Mouse (Mus musculus) midbrain, embryonic 15.5 days (tissue): ENCODE measurements around the gene Mrpl49. TPM values are rescaled to one million over a fixed set of nuclear protein-coding genes. Genes with fewer than 3 reads are reported as not detected.

Experiments used
- ATAC-seq: fragments of 200-750 bp; cut with Nextera tagmentation; replicated peaks from 2 replicates; pipeline ENCODE4 v1.8.0; 2017; ENCODE audit warnings: moderate TSS enrichment
- H3K27ac ChIP-seq: fragments of 300-500 bp; sonication (generic); 2 replicates; pipeline ENCODE4 v1.5.1; 2015; ENCODE audit warnings: mild to moderate bottlenecking, inconsistent platforms
- H3K27me3 ChIP-seq: fragments of 300-500 bp; sonication (generic); replicated peaks from 2 replicates; pipeline ENCODE4 v1.6.1; 2015; ENCODE audit warnings: inconsistent platforms
- H3K36me3 ChIP-seq: fragments of 300-500 bp; sonication (generic); replicated peaks from 2 replicates; pipeline ENCODE4 v1.6.1; 2015; ENCODE audit warnings: inconsistent platforms
- H3K4me1 ChIP-seq: fragments of 300-500 bp; sonication (generic); 2 replicates; pipeline ENCODE4 v1.6.1; 2015; ENCODE audit warnings: inconsistent platforms
- H3K4me2 ChIP-seq: fragments of 300-500 bp; sonication (generic); 2 replicates; pipeline ENCODE4 v1.6.1; 2015; ENCODE audit warnings: inconsistent platforms, mild to moderate bottlenecking, moderate library complexity
- H3K4me3 ChIP-seq: fragments of 300-500 bp; sonication (generic); 2 replicates; pipeline ENCODE4 v1.5.1; 2015; ENCODE audit warnings: mild to moderate bottlenecking, inconsistent platforms
- H3K9ac ChIP-seq: fragments of 300-500 bp; sonication (generic); 2 replicates; pipeline ENCODE4 v1.6.1; 2015; ENCODE audit warnings: mild to moderate bottlenecking, inconsistent platforms
- H3K9me3 ChIP-seq: fragments of 300-500 bp; sonication (generic); 2 replicates; pipeline ENCODE4 v1.6.1; 2016; ENCODE audit warnings: inconsistent platforms
- WGBS: fragments of 180-500 bp; shearing (Covaris S2); methylation state at CpG from one replicate; pipeline ENCODE4 v1.1.7; 2015; ENCODE audit warnings: mixed read lengths; 5-methylcytosine and 5-hydroxymethylcytosine counted together
- polyA plus RNA-seq: library from polyadenylated mRNA; unstranded; fragments of >200 nt; fragmentation: Nextera tagmentation; extraction: Ambion mirVana; gene quantifications from 2 replicates; pipeline ENCODE4 v1.2.1, GENCODE M21; 2015

Mrpl49 gene
- polyA plus RNA-seq, 1 experiment from 2014 or later = 62.5 TPM

DNA sequence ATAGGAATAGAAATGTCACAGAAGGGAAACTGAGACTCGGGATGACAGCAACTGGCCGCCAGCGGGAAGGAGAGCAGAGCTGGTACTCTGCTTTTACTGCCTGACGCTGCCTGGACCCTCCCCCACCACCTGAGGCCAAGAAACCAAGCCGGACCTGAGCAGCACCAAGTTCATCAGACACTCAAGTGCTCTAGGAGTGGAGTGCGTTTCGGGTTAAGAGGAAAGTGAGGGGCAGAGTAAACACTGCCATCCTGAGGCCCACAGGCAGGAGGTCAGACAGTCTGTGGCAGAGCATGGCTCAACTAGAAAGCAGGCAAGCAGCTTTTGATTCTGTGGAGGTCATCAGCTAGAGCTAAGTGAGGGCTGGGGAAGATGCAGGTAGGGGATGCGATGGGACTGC is 34.5 kb downstream of the Mrpl49 start:
- WGBS = 67% methylated on average over 8 of the region's 8 CpGs
- H3K27me3 ChIP-seq = no peaks in the 10 kb centered on the region
- ATAC-seq = no peak
- no peak overlapping the region for H3K4me2 ChIP-seq
- no peaks in the 10 kb centered on the region for H3K36me3 ChIP-seq
- H3K4me1 ChIP-seq = no peaks in the 10 kb centered on the region
- H3K27ac ChIP-seq = no peak overlapping the region
- no peaks in the 10 kb centered on the region for H3K9me3 ChIP-seq
- H3K4me3 ChIP-seq = no peak overlapping the region
- H3K9ac ChIP-seq = no peak overlapping the region

DNA sequence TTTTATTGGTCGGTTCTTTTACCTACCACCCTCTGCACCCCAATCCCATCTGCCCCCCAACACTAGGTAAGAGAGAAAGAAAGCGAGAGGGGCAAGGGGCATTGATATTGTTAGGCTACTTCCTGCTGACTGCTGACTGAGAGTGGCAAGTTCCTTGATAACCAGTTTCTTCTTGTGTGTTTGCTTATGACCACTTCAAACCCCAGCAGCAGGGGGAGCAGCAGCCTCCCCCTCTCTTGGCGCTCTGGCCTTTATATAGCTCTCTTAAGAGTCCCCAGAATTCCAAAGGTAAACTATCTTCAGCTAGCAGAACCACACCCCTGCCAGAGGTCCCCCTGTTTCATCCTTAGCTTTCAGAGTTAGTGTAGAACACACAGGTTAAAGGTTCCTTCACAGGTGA is 37.3 kb downstream of the Mrpl49 start:
- H3K27me3 ChIP-seq = peaks cover 16% of the 10 kb centered on the region
- no peak overlapping the region for H3K9ac ChIP-seq
- no peaks in the 10 kb centered on the region for H3K9me3 ChIP-seq
- H3K4me3 ChIP-seq = no peak overlapping the region
- H3K4me1 ChIP-seq = peaks cover 6% of the 10 kb centered on the region; the same call in 1 of the 2 replicates
- WGBS = 60% methylated on average over 3 of the region's 3 CpGs
- H3K27ac ChIP-seq = no peak overlapping the region
- no peak overlapping the region for H3K4me2 ChIP-seq
- no peaks in the 10 kb centered on the region for H3K36me3 ChIP-seq
- ATAC-seq = no peak

DNA sequence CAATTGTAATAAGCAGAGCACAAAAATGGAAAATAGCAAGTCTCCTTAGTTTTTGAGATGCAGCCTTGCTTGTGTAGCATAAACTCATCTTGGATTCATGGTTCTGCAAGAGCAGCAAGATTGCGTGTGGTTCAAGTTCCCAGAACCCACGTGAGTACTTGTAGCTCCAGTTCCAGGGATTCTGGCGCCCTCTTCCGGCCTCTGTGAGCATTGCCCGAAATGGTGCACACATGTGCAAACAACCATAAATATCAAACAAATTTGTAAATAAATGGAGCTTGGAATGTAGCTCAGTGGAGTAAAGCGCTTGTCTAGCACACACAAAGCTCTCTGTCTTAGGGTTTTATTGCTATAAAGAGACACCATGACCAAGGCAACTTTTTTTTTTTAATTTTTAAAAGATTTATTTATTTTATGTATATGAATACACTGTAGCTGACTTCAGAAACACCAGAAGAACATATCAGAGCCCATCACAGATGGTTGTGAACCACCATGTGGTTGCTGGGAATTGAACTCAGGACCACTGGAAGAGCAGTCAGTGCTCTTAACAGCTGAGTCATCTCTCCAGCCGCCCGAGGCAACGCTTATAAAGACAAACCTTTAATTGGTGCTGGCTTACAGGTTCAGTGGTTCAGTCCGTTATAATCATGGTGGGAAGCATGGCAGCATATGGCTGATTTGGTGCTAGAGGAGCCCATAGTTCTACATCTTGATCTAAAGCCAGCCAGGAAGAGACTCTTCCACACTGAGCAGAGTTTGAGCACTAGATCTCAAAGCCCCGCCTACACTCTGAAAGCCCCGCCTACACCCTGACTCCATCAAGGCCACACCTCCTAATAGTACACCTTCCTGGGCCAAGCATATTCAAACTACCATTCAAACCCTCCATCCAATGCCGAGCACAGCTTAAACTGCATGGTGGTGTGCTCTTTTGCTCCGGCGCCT is 39.2 kb downstream of the Mrpl49 start:
- 29% methylated on average over 15 of the region's 15 CpGs for WGBS
- H3K9me3 ChIP-seq = no peaks in the 10 kb centered on the region
- H3K9ac ChIP-seq = no peak overlapping the region
- H3K27ac ChIP-seq = no peak overlapping the region
- H3K4me2 ChIP-seq = no peak overlapping the region
- peaks cover 14% of the 10 kb centered on the region for H3K4me1 ChIP-seq
- no peaks in the 10 kb centered on the region for H3K36me3 ChIP-seq
- ATAC-seq = no peak
- H3K4me3 ChIP-seq = no peak overlapping the region
- peaks cover 21% of the 10 kb centered on the region for H3K27me3 ChIP-seq

DNA sequence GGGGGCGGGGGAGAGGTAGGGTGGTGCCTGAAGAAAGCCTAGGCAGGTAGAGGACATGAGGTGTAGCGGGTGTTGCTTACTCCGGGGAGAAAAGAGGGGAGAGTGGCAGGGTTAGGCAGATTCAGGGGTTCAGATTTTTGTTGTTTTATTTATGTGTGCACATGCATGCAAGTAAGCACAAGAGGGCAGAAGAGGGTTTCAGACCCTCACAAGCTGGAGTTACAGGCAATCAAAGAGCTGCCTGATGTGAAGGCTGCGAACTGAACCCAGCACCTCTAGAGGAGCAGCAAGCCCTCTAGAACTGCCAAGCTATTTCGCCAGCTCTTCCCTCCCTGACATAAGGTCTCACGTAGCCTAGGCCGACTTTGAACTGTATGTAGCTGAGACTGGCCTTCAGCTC is 41.1 kb downstream of the Mrpl49 start:
- Histone ChIP-seq H3K4me2 (no peak overlapping the region), H3K4me1 (peaks cover 14% of the 10 kb centered on the region), H3K9me3 (no peaks in the 10 kb centered on the region), H3K27ac (no peak overlapping the region), H3K9ac (no peak overlapping the region), H3K4me3 (no peak overlapping the region), H3K36me3 (no peaks in the 10 kb centered on the region), H3K27me3 (peaks cover 21% of the 10 kb centered on the region)
- no peak for ATAC-seq
- 34% methylated on average over 7 of the region's 7 CpGs for WGBS

DNA sequence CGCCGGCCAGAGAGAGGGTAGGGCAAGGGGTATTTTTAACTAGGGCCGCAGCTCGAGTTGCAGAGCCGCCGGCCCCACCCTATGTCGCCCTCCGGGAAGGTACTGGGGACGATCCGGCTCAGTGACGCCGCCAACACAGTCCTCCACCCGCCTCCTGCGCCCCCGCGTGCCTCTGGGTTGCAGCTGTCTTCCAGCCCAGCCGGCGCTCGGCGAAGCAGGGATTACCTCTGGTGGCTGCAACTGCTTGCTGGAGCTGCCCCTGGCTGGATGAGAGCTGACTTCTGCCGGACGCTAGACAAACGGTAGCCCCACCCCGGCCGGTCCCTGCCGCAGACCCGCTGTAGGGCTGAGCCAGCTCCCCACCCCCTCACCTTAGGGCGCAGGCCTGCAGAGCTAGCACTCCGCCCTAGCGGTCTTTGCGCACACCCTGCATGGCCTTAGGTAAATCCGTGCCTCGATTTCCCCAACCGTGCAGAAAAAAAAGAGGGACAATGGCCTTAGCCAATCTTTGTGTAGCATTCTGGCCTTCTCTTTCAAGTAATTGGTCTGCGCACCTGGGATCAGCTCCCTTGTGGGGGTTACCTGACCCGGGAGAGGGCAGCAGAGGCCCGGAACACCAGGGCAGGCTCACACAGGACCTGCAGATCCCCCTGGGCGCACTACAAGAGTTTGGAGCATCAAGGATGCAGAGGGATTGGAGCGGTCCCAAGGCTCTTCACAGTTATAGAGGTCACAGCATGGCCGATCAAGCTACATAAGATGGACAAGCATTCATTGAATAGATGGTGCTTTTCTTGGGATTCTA is 41.9 kb downstream of the Mrpl49 start, which contains the start of gene Capn1:
Gene Capn1 (minus strand): TSS at position 387 of the 805 bp plus-strand sequence.
- peak; percentile 83 for ATAC-seq
- Histone ChIP-seq H3K27ac (no peak within 1 kb of the TSS), H3K4me3 (peak within 1 kb of the TSS; percentile 46), H3K27me3 (peaks cover 21% of the 10 kb centered on the region), H3K4me1 (peaks cover 14% of the 10 kb centered on the region), H3K4me2 (peak within 1 kb of the TSS; percentile 78), H3K9me3 (no peaks in the 10 kb centered on the region), H3K36me3 (no peaks in the 10 kb centered on the region), H3K9ac (peak within 1 kb of the TSS; percentile 47)
- WGBS = 2% methylated on average over 40 of the region's 40 CpGs

DNA sequence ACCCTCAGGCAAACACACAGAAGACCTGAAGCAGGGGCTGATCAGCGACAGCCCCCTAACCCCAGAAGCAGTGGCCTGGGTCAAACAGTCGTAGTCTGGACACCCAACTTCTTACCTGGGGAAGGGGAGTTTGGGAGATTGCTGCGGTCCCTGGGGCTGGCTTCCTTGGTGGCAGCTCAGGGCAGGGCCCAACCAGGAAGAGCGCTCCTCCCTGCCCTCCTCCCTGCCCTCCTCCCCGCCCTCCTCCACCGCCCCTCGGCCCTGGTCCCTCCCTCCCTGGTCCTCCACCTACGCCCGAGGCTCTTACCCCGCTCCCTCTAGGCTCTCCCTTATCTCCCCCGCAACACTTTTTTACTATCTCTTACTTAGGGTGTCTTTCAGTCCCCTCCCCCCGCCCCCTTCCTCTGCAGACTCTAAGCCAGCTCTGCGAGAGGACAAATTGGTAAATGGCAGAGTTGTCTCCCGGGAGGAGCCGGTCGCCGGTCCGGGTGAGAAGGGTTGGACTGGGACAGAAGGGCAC is 42.5 kb downstream of the Mrpl49 start:
- Histone ChIP-seq H3K4me3 (peak overlapping the region; percentile 46), H3K27me3 (peaks cover 21% of the 10 kb centered on the region), H3K9me3 (no peaks in the 10 kb centered on the region), H3K4me1 (peaks cover 14% of the 10 kb centered on the region), H3K36me3 (no peaks in the 10 kb centered on the region), H3K27ac (no peak overlapping the region), H3K4me2 (peak overlapping the region; percentile 78), H3K9ac (peak overlapping the region; percentile 47)
- peak; percentile 66; the same call in 1 of the 2 replicates for ATAC-seq
- 2% methylated on average over 18 of the region's 18 CpGs for WGBS

DNA sequence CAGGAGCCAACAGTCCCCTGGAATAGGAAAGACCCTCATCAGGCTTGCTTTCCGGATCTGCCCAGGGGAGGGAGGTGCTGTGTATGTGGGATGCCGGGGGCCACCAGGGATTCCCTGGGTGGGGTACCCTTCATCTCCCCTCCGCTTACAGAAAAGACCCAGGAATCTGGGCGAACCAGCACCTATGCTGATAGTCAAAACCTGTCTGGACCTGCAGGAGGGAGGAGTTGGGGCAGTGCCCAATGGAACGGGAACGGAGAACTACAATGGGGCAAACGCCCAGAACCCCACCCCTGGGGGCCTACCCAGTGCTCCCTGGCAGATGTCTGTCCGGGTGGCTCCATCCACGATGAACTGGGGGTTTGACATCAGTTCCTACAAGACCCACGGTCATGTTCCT is 43.9 kb downstream of the Mrpl49 start:
- Histone ChIP-seq H3K4me1 (peaks cover 14% of the 10 kb centered on the region), H3K9me3 (no peaks in the 10 kb centered on the region), H3K4me2 (no peak overlapping the region), H3K4me3 (no peak overlapping the region), H3K27ac (no peak overlapping the region), H3K36me3 (no peaks in the 10 kb centered on the region), H3K9ac (no peak overlapping the region), H3K27me3 (peaks cover 21% of the 10 kb centered on the region)
- 88% methylated on average over 10 of the region's 10 CpGs for WGBS
- ATAC-seq = no peak

DNA sequence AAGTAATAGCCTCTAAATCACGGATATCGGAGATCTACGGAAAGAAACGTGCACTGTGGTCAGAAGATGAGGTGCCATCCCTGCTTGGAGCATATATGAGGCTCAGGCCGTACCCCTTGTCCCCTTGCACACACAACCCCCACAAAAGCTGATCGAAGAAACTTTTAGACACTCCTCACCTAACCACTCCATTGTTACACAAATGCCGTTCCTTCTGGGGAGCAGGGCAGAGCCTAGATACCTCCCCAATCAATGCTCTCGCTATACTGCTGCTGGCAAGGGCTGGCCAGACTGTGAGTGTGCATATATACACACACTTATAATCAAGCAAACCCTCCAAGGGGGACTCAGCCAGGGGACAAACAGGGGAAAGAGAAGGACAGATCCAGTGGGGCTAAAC is 48.4 kb downstream of the Mrpl49 start:
- no peak for ATAC-seq
- no peak overlapping the region for H3K9ac ChIP-seq
- H3K9me3 ChIP-seq = no peaks in the 10 kb centered on the region
- H3K27me3 ChIP-seq = no peaks in the 10 kb centered on the region
- no peaks in the 10 kb centered on the region for H3K4me1 ChIP-seq
- H3K4me3 ChIP-seq = no peak overlapping the region
- no peak overlapping the region for H3K4me2 ChIP-seq
- WGBS = 68% methylated on average over 8 of the region's 8 CpGs
- H3K36me3 ChIP-seq = no peaks in the 10 kb centered on the region
- H3K27ac ChIP-seq = no peak overlapping the region

DNA sequence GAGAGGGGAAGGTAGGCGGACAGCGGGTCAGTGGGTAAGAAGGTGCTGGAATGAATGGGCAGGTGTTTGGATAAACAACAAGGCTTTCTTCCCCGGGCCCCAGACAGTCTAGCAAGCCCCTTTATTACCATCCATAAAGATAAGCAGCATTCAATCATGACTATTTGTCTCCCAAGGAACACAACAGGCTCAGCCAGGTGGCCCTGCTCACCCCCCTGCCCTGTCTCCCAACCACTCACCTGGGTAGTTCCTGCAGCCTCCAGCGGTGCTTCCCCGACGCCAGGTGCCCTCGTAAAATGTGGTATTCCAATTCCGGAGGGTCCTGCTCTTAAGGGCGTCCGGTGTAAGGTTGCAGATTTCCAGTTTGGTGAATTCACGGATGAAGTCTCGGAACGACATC is 50.6 kb downstream of the Mrpl49 start:
- H3K36me3 ChIP-seq = no peaks in the 10 kb centered on the region
- H3K27me3 ChIP-seq = no peaks in the 10 kb centered on the region
- ATAC-seq = no peak
- H3K4me2 ChIP-seq = no peak overlapping the region
- no peak overlapping the region for H3K9ac ChIP-seq
- H3K4me3 ChIP-seq = no peak overlapping the region
- no peaks in the 10 kb centered on the region for H3K4me1 ChIP-seq
- no peak overlapping the region for H3K27ac ChIP-seq
- 91% methylated on average over 13 of the region's 13 CpGs for WGBS
- H3K9me3 ChIP-seq = no peaks in the 10 kb centered on the region

DNA sequence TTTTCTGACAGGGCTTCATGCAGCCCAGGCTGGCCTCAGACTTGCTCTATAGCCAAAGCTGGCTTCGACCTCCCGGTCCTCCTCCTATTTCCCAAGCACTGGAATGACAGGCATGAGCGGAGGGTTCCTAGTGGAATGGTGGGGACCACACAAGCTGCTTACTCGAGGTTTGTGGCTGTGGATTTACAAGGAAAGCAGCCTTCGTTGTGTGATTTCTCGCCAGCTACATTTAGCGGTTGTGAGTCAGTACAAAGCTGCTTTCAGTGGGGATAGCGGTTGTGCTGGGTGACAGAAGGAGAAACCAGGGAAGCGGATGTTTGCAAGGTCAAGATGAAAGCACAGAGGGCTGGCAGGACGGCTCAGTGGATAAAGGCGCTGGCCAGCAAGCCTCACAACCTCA is 52.0 kb downstream of the Mrpl49 start:
- H3K4me1 ChIP-seq = no peaks in the 10 kb centered on the region
- 65% methylated on average over 11 of the region's 11 CpGs for WGBS
- no peaks in the 10 kb centered on the region for H3K27me3 ChIP-seq
- no peak for ATAC-seq
- H3K9ac ChIP-seq = no peak overlapping the region
- no peaks in the 10 kb centered on the region for H3K36me3 ChIP-seq
- H3K4me2 ChIP-seq = no peak overlapping the region
- no peaks in the 10 kb centered on the region for H3K9me3 ChIP-seq
- H3K4me3 ChIP-seq = no peak overlapping the region
- no peak overlapping the region for H3K27ac ChIP-seq
